Mouse (Mus musculus) kidney, adult 9 months (tissue): ENCODE measurements at regions not wholly inside any gene's neighbourhood (a gene's known extent, or its start where the extent isn't known, plus 50 kb on each side); places are given as distances from the start of the nearest gene placed in this dataset.

Experiments used
- DNase-seq: peaks from one replicate; pipeline ENCODE4 v3.0.0; 2022

DNA sequence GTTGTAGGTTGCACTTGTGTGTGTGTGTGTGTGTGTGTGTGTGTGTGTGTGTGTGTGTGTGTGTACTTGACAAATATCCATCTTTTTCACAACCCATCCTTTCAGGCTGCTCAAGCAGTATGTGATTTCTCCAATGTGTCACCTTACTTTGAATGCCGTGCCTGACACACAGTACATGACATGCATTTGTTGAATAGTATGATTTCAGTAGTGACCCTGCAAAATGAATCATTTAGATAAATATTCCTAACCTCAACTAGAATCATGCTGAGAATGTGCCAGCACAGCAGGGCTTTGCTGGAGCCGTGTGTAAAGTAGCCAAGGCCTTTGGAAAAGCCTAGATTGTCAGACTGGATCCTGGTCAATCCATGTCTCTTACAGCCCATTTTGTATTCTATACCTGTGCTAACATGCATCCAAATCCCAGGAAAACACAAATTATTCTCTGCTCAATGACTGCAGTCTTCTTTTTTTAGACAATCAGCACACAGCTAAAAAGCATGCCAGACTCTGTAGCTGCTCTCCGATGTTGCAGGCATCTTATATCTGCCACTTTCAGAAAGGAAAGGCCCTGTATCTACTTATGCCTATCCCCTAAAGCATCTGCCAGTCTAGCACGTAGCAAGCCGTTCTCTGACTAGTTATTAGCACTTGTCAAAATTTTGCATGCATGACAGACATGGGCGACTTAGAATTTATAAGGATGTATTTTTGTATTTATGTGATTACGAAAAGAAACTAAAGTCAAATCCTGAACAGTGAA, 60.0 kb upstream of the Gpr141 start:
- no peak for DNase-seq

GRCm38 (mm10) chr13:19882889-19883288, 58.8 kb upstream of the Gpr141 start:
- no peak for DNase-seq

DNA sequence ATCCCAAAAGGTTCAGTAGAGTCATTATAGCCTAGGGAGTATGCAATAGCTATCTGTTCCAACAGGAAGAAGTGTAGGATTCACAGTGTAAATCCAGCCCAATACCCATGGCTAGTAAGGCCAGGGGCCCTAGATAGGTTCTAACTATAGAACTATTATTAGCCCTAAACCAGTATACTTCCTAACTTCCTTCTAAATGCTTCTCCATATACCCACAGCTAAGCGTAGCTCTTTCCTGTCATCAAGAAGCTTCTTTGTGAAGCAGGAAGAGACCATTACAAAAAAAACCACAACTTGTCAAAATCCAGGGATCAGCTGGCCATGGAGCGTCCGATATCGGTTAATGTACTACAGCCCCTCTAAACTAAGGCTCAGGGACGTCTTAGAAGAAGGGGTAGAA, 57.7 kb upstream of the Gpr141 start:
- no peak for DNase-seq

GRCm38 (mm10) chr13:19874621-19875249, 50.7 kb upstream of the Gpr141 start:
- DNase-seq = no peak
